Mouse (Mus musculus) adrenal gland, adult 2 months (tissue): ENCODE measurements at regions not wholly inside any gene's neighbourhood (a gene's known extent, or its start where the extent isn't known, plus 50 kb on each side); places are given as distances from the start of the nearest gene placed in this dataset.

Experiments used
- DNase-seq: peaks from one replicate; pipeline ENCODE4 v3.0.0; 2021

DNA sequence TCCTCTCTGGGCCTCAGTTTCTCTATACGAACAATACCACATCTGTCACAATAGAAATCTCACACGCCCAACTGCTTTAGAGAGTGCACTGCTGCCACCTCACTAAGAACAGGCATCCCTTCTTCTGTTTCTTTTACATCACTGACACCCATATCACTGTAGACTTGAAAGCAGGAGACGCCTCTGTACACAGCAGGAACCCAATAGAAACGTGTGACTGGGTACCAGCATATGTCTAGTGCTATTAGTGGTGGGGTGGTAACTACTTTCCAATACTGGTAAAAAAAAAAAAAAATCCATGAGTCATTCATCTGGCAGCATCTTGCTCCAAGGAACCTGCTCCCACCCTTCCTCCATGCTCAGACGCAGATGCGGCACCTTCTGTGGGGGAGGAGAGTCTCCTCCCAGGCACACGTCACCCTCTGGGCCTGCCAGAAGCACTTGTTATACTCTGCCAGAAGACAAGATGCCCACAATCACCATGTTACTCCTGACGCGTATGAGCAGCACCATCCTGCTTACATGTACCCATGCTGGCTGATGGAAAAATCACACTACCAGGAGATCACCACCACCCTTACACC is 151.3 kb upstream of the Plxna4 start:
- no peak for DNase-seq

DNA sequence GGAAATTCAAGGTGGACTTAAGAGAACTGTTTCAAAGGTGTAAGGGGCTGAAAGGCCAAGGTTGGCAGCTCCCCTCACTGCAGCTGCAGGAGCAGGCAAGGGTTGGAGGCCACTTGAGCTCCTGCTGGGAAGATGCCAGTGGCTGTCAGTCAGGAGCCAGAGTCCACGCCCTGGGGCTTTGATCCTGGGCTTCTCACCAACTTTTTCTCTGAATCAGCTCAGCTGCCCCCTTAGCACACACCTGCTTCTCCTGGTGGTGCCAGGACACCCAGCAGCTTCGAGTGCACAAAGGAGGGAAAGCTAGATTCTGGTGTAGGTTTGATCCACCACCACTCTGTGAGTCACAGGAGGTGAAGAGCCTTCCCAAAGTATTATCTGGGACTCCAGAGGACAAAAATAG is 140.7 kb upstream of the Plxna4 start:
- peak; percentile 31 for DNase-seq

GRCm38 (mm10) chr6:32726571-32726970 is 138.6 kb upstream of the Plxna4 start:
- DNase-seq = no peak

GRCm38 (mm10) chr6:32717860-32718259 is 129.9 kb upstream of the Plxna4 start:
- DNase-seq = peak; percentile 3

DNA sequence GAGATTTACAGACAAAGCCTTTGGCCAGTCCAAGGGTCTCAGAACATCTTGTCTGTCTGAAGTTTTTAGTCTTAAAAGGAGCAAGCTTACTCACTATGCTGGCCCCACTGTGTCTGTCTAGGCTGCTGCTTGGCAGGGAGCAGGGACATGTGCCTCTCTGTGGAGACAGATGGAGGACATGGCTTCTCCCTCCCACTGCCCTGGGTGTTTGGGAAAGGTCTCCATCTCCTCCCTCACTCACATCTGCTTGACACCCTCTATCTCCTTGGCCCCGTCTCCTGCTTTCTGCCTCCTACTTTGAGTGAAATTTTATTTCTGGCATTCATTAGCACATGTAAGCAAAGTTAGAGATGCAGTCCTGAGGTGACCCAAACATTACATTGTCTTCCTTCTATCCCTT is 127.1 kb upstream of the Plxna4 start:
- DNase-seq = no peak

DNA sequence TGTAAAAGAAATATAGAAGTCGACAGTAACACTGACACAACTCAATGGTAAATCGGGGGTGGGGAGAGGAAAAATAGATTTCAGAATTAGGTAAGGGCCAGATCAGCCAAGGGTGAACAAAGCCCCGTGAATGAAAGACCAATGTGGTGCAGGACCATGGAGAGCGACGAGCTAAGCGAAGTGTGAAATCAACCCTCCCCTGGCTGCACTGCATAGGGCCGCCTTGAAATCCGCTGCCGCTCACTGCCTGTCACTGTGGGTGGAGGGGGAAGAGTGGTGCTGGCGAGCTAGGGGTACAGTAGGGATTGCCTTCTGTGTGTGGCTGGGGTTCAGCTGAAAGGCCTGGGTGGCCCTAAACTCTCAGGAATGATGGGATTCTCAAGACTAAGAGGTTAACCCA is 122.2 kb upstream of the Plxna4 start:
- peak; percentile 8 for DNase-seq

GRCm38 (mm10) chr6:32709566-32709965 is 121.6 kb upstream of the Plxna4 start:
- DNase-seq = no peak

DNA sequence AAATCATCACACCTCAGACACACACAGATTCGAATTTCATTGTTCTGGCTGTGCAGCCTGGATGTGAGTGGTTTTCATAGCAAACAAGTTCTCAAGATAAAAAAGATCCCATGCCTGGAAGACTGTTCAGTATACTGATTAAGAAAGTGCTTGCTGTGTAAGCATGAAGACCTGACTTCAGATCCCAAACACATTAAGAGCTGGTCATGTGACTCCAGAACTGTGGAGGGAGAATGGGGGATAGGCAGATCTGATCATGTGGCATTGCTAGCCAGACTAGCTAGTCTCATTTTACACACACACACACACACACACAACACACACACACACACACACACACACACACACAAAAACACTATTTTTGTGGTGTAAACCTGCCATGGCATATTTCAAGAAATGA is 119.4 kb upstream of the Plxna4 start:
- DNase-seq = no peak

DNA sequence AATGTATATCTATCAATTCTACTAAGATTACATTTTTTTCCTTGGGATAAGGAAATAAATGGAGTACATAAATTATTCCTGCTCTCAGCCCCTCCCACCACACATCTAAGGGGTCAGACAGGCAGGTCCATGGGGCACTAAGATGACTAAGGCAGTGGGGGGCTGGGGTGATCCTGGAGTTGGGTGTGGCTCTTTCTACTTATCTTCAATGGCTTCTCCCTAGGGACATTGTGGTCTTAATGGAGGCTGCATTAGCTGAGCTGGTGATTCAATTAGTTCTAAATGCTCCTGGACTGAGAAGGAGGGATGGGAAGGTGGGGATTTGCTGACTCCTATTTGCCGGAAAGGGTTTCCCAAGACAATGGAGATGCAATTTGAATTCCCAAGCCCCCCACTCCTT is 118.4 kb upstream of the Plxna4 start:
- DNase-seq = no peak

DNA sequence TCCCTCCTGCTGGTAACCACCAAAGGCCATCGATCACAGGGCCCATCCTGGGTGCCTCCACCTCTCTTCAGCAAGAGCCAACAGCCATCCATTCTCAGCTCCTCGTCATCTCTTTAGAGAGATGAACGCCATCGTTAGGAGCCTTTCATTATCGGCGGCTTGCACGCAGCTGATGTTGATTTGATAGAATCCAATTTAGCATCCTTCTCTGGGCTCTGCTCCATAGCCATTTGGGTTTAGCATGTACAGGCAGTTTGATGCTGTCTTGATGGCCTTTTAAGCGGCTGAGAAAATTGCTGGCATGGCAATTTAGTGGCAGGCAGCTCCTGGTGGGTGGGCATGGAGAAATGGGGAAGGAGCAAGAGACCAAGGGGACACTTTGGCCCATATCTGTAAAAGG is 115.5 kb upstream of the Plxna4 start:
- no peak for DNase-seq

DNA sequence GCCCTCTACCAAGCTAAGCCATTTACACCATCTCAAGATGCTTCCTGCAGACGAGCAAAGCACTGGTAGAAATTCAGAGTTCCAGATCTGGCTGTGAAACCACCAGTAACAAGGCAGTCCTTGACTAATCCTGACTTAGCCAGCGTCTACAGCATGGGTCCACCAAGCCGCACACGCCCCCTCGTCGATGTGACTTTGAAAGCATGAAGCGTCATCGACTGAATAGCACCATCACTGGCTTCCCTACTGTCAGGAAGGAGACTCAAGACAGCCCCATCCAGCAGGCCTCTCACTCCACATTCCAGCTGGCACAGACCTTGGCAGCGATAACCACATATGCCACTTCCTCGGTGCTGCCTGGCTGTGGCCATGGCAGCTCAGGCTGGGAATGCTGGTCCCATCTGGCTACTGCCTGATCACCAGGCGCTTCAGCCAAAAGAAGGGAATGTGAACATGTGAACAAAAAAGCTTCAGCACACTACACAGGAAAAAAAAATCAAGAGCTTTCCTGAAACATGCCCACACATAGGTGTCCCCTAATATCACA is 114.3 kb upstream of the Plxna4 start:
- DNase-seq = no peak

GRCm38 (mm10) chr6:32699811-32700210 is 111.8 kb upstream of the Plxna4 start:
- DNase-seq = no peak

DNA sequence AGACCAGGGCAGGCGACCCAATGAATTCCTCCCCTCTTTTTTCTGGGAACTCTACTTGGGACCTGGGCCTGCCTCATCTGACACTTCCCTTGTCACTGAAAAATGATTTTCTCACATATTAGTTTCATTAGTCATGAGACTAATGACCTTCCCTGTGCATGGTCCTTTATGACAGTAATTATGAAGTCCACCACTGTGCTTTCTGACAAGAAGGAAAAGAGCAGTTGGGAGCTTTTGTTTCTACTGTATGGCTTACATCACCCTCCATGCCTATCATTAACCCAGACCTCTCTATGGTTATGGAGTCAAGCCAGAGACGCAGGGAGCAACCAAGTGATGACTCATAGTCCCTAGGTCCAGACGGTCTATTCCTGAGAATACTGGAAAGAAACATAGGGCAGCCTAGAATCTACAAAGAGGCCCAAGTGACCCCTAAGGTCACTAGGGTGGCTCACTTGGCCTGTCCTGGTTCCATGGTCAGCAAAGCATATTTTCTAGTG is 109.8 kb upstream of the Plxna4 start:
- no peak for DNase-seq

- DNase-seq = no peak
Measured at GRCm38 (mm10) chr6:32696037-32696436, 108.0 kb upstream of the Plxna4 start.

- no peak for DNase-seq
Measured at GRCm38 (mm10) chr6:32672552-32672951, 84.6 kb upstream of the Plxna4 start.

DNA sequence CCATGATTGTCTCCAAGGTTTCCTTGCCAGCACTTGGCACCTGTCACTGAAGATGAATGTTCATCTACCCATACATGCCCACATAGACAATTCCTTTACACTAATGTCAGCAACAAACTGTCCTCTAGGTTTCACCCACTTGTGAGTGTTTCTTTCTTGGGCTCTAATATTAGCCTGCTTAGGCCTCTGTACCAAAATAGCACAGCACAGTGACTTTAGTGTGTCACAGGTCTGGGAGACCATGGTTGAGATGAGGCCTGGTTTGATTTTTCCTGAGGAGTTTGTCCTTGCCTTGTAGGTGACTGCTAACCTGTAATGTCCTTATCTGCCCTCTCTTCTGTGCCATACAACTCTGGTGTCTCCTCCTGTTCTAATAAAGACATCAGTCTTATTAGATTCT is 71.8 kb upstream of the Plxna4 start:
- DNase-seq = no peak

DNA sequence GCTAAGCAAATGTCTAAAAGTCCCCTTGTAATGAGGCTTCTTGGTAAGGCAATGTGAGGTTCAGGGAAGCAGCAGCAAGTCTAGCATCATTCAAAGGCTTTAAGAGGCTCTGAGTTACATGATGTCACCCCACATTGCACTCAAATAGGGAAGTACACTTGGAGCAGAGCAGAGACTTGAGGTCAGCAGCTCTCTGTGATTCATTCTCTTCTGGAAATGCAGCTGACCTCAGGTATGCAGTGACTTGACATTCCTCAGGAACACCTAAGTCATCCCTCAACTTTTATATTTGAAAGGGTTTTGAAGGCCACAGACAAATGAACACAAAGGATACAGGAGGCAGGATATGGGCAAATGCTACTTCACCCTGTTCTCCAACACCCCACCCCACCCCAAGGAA is 69.4 kb upstream of the Plxna4 start:
- DNase-seq = no peak

DNA sequence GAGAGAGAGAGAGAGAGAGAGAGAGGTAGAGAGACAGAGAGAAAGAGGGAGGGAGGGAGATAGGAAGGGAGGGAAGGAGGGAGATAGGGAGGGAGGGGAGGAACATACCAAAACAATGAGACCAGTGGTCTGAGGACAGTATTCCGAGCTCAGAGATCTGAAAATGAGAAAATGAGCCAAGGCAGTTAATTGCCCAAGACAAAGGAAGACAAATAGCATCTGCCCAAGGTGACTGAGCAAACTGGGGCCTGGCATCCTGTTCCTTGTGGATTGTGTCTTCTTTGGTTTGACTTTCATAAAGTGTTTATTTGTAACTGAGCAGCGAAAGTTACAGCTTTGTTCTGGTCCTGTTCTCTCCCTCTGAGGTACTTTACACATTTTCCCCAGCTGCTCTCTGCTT is 66.2 kb upstream of the Plxna4 start:
- no peak for DNase-seq

GRCm38 (mm10) chr6:32644016-32644415 is 56.0 kb upstream of the Plxna4 start:
- no peak for DNase-seq

DNA sequence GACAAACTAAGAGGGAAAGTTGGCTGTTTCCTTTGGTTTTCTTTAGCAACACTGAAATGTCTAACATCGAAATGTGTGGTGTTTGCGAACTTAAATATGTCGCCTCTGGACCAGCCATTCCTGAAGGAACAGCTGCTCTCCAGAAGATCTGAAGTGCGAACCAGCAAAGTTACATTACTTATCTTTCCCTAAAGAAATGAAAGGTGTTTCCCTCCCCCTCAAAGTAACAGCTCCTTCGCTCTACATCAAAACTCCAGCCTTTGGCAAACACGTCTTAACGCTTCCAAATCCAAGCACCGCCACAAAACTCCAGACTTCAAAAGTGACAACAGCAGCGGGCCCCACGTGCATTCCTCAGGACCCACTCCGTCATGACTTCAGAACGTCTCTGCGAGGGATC is 50.9 kb upstream of the Plxna4 start:
- no peak for DNase-seq
